Mouse (Mus musculus) stomach, embryonic 16.5 days (tissue): ENCODE data around the gene Bicd2. TPM values are rescaled to one million over a fixed set of nuclear protein-coding genes. Genes with fewer than 3 reads are reported as not detected.

ENCODE experiments used
- ATAC-seq: fragments of 200-750 bp; cut with Nextera tagmentation; 2 replicates; pipeline ENCODE4 v1.8.0; 2017; ENCODE audit warnings: moderate number of reproducible peaks, moderate TSS enrichment; ENCODE audit not compliant: insufficient read depth, low FRiP score
- H3K27ac ChIP-seq: fragments of 300-500 bp; sonication (generic); 2 replicates; pipeline ENCODE4 v1.5.1; 2014; ENCODE audit warnings: low read length
- H3K27me3 ChIP-seq: fragments of 300-500 bp; sonication (generic); 2 replicates; pipeline ENCODE4 v1.6.1; 2014; ENCODE audit warnings: low read length, control low read depth, mixed read lengths; ENCODE audit not compliant: control insufficient read depth, insufficient read depth
- H3K36me3 ChIP-seq: fragments of 300-500 bp; sonication (generic); 2 replicates; pipeline ENCODE4 v1.6.1; 2014; ENCODE audit warnings: low read length; ENCODE audit not compliant: control insufficient read depth, insufficient read depth
- H3K4me1 ChIP-seq: fragments of 300-500 bp; sonication (generic); 2 replicates; pipeline ENCODE4 v1.6.1; 2014; ENCODE audit warnings: low read length, control low read depth, mixed read lengths; ENCODE audit not compliant: control insufficient read depth, insufficient read depth
- H3K4me2 ChIP-seq: fragments of 300-500 bp; sonication (generic); 2 replicates; pipeline ENCODE4 v1.6.1; 2014; ENCODE audit warnings: low read depth, low read length, mixed read lengths
- H3K4me3 ChIP-seq: fragments of 300-500 bp; sonication (generic); replicated peaks from 2 replicates; pipeline ENCODE4 v1.5.1; 2014; ENCODE audit warnings: mild to moderate bottlenecking, low read length
- H3K9ac ChIP-seq: fragments of 300-500 bp; sonication (generic); 2 replicates; pipeline ENCODE4 v1.6.1; 2014; ENCODE audit warnings: low read length
- H3K9me3 ChIP-seq: fragments of 300-500 bp; sonication (generic); replicated peaks from 2 replicates; pipeline ENCODE4 v1.6.1; 2016; ENCODE audit warnings: low read length, control low read depth; ENCODE audit not compliant: control insufficient read depth
- WGBS: fragments of 180-500 bp; shearing (Covaris S2); extraction: QIAGEN DNeasy Blood & Tissue Kit; methylation state at CpG from one replicate; pipeline ENCODE4 v1.1.7; 2014; 5-methylcytosine and 5-hydroxymethylcytosine counted together
- polyA plus RNA-seq: library from polyadenylated mRNA; unstranded; fragments of >200 nt; fragmentation: Nextera tagmentation; extraction: Ambion mirVana; gene quantifications from 2 replicates; pipeline ENCODE4 v1.2.1, GENCODE M21; 2015

Bicd2 gene
- polyA plus RNA-seq, 1 experiment from 2014 or later = 26.5 TPM

DNA sequence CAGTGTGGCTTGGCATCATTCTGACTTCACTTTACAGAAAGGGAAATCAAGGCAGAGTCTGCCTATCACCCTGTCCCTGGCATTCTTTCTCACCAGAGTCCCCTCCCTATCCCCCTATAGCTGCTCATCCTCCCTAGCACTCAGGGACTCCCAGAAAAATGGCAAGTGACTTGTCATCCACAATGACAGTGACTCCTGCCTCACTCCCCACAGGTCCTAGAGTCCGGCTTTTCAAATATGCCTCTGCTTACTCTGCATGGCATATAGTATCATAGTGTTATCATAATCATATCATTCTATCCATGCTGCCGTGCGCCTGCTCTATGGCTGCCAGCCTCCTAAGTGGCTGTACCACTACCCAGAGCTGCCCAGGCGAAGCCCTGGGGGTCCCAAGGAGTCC is 33.2 kb upstream of the Bicd2 start:
- 0 out of 2 replicates have a peak overlapping the region, but pooled peaks have one; percentile 3 for H3K4me2 ChIP-seq
- WGBS = 88% methylated on average over 4 of the region's 4 CpGs
- H3K27ac ChIP-seq = peak overlapping the region; percentile 84
- no peaks in the 10 kb centered on the region for H3K36me3 ChIP-seq
- no peak overlapping the region; the same call in 1 of the 2 replicates for H3K9ac ChIP-seq
- H3K4me3 ChIP-seq = peak overlapping the region; percentile 18
- H3K4me1 ChIP-seq = peaks cover 14% of the 10 kb centered on the region
- no peaks in the 10 kb centered on the region for H3K27me3 ChIP-seq
- ATAC-seq = no peak
- no peaks in the 10 kb centered on the region for H3K9me3 ChIP-seq

DNA sequence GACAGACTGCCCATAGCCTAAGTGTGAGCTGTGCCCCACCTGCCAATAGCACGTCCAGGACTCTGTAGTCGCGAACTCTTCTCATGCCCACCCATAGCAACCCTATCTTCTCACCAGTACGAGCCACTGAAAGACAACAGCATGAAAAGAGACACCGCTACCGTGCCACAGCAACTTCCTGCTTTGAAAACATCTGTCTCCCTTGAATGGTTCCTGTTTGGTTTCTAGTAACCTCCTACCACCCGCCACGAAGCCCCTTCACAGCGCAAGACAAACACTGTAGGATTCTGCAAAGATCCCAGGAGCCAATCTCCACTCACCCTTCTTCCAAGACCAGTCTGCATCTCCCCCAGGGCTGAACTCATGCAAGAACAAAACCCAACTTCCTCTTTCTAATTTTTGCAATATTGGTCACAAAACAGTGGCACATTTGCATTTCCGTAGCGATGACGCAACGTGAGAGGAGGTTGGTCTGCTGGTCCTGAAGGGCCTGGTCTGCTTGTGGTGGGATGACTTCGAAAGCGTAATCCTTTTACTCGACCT is 32.5 kb upstream of the Bicd2 start:
- no peaks in the 10 kb centered on the region for H3K36me3 ChIP-seq
- H3K27me3 ChIP-seq = no peaks in the 10 kb centered on the region
- H3K9me3 ChIP-seq = no peaks in the 10 kb centered on the region
- H3K4me2 ChIP-seq = no peak overlapping the region
- ATAC-seq = no peak
- 78% methylated on average over 16 of the region's 16 CpGs for WGBS
- H3K4me1 ChIP-seq = peaks cover 14% of the 10 kb centered on the region
- peak overlapping the region; percentile 25; the same call in 1 of the 2 replicates for H3K9ac ChIP-seq
- peak overlapping the region; percentile 84 for H3K27ac ChIP-seq
- peak overlapping the region; percentile 18; the same call in 1 of the 2 replicates for H3K4me3 ChIP-seq

DNA sequence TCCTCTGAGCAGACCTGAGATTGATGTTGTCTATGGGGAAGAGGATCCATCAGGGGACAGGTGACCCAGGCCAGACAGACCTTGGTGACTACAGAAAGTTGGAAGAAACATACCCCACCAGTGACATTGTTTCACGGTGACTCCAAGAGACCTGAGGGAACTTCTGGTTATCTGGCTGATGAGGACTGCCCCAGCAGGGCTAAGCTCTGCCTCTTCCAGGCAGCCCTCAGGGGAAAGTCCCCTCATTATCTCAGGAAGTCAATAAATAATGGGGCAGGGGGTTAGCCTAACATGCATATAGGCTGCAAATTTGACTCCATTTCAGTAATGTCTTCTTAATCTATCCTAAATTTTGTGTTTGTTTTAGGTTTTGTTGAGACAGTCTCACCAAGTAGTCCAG is 31.9 kb upstream of the Bicd2 start:
- Histone ChIP-seq H3K4me3 (no peak overlapping the region), H3K27me3 (no peaks in the 10 kb centered on the region), H3K9ac (no peak overlapping the region), H3K4me2 (no peak overlapping the region), H3K36me3 (no peaks in the 10 kb centered on the region), H3K4me1 (peaks cover 14% of the 10 kb centered on the region), H3K9me3 (no peaks in the 10 kb centered on the region), H3K27ac (no peak overlapping the region)
- no peak for ATAC-seq
- 82% methylated on average over 1 of the region's 1 CpGs for WGBS

DNA sequence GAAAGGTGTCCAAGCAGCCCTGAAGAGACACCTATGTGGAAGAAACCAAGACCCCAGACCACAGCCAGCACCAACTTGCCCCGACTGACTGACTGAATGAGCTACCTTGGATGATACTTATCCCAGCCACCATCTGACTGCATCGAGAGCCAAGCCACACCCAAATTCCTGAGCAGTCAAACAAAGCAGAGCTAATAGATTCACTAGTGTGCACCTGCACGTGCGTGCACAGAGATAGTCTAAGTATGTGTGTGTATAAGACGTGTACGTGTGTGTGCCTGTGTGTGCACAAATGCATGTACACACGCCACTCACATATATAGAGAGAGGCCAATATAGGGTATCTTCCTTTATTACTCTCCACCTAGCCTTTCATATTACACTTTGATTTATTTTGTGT is 29.7 kb upstream of the Bicd2 start:
- no peaks in the 10 kb centered on the region for H3K36me3 ChIP-seq
- no peak overlapping the region for H3K27ac ChIP-seq
- H3K9me3 ChIP-seq = no peaks in the 10 kb centered on the region
- no peak overlapping the region for H3K4me2 ChIP-seq
- no peak overlapping the region for H3K4me3 ChIP-seq
- no peak overlapping the region for H3K9ac ChIP-seq
- H3K4me1 ChIP-seq = peaks cover 14% of the 10 kb centered on the region
- WGBS = 60% methylated on average over 7 of the region's 7 CpGs
- no peak for ATAC-seq
- no peaks in the 10 kb centered on the region for H3K27me3 ChIP-seq

DNA sequence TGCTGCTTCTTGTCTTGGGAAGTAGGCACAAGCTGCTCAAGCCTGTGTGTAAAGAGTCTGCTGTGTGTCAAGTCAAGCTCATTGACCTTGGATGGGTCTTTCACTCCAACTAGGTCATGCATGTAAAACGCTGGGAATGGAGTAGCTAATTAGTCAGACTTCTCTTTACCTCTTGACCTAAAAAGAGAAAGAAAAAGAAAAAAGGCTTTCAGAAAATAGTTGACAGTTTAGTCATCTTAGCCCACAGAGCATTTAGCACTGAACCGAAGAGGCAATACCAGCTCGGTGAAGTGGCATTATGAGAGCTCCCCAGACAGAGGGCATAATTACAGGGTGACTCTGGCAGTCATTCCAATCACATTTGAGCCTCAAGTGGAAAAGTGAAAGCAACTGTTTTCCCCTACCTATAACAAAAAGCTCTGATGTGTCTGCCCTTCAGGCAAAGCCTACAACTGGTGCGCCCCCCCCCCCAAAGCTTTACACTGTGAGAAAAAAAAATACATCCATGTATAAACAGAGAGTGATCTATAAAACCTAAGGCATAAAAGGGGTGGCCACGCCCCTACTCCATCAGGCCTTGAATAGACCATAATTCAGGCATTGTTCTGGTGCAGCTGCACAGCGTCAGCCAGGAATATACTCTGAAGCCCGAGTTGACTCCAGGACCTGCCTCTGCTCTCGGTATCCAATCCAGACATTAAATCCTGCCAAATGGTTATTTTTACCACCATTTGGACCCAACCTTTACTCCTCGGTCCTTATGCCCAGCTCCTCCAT is 24.8 kb upstream of the Bicd2 start:
- Histone ChIP-seq H3K4me2 (no peak overlapping the region), H3K9ac (no peak overlapping the region), H3K4me1 (peaks cover 14% of the 10 kb centered on the region; the same call in 1 of the 2 replicates), H3K27ac (peak overlapping the region; percentile 31; the same call in 1 of the 2 replicates), H3K36me3 (no peaks in the 10 kb centered on the region), H3K4me3 (no peak overlapping the region), H3K27me3 (no peaks in the 10 kb centered on the region), H3K9me3 (no peaks in the 10 kb centered on the region)
- no peak for ATAC-seq
- 38% methylated on average over 9 of the region's 9 CpGs for WGBS

DNA sequence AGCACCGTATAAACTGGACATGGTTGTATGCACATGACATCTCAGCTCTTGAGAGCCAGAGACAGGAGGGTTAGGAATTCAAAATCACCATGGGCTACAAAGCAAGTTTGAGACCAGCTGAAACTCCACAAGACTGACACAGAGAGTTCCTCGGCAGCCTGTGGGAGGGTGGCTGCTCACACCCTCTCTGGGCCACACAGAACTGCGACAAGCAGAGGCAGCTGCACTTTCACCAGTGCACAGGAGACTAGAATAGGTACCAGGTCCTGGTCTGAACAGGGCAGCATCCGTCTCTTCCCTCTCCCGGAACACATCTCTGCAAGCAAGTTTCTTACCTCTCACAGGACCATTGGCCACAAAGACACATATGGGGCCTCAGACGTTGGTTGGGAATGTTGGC is 23.9 kb upstream of the Bicd2 start:
- ATAC-seq = no peak
- no peak overlapping the region for H3K4me2 ChIP-seq
- H3K9ac ChIP-seq = no peak overlapping the region
- H3K4me1 ChIP-seq = peaks cover 11% of the 10 kb centered on the region; the same call in 1 of the 2 replicates
- H3K36me3 ChIP-seq = no peaks in the 10 kb centered on the region
- no peak overlapping the region for H3K4me3 ChIP-seq
- H3K27me3 ChIP-seq = no peaks in the 10 kb centered on the region
- H3K27ac ChIP-seq = no peak overlapping the region
- WGBS = 79% methylated on average over 6 of the region's 6 CpGs
- no peaks in the 10 kb centered on the region for H3K9me3 ChIP-seq

DNA sequence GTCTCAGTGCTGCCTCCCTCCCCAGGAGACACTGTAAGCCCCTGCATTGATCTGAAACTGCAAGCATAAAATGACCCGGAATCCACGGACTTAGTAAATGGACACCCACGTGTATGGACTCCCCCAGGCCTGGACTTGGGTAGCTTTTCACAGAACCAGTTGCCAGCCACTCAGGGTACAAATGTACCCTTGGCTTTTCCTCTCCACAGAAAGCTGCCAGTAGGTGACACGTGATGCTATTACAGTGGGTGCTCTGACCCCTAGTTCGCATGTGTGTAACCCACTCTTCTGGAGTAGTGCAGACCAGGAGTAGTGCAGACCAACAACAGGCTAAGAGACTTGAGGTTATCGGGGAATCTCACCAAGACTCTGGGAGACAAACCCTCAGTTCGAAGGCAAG is 23.5 kb upstream of the Bicd2 start:
- Histone ChIP-seq H3K4me3 (no peak overlapping the region), H3K9me3 (no peaks in the 10 kb centered on the region), H3K4me2 (no peak overlapping the region), H3K36me3 (no peaks in the 10 kb centered on the region), H3K27ac (no peak overlapping the region), H3K4me1 (peaks cover 11% of the 10 kb centered on the region; the same call in 1 of the 2 replicates), H3K9ac (no peak overlapping the region), H3K27me3 (no peaks in the 10 kb centered on the region)
- no peak for ATAC-seq
- 88% methylated on average over 7 of the region's 7 CpGs for WGBS

DNA sequence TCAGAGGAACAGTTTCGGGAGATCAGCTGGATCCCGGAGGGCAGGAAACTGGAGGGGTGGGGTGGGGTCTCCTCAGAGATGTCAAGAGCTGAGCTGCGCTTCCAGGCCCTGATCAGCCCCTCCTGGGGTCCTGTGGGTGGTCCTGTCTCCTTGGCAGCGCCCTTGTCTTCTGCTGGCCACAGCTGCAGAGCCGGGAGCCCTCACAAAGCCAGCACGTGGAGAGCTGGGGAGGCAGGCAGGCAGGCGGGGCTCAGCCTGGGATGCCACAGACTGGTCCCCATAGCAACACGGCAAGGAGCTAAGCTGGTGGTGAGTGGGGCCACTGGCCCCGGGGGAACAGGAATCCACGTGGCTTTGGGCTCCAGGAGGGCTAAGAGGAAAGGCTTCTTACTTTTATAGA is 21.3 kb upstream of the Bicd2 start, which contains the start of gene Fgd3:
Fgd3 (minus strand) TSS at position 272 of the 400 bp plus-strand sequence.
- peak within 1 kb of the TSS; percentile 50; the same call in 1 of the 2 replicates for H3K9ac ChIP-seq
- no peaks in the 10 kb centered on the region for H3K36me3 ChIP-seq
- WGBS = 6% methylated on average over 10 of the region's 10 CpGs

DNA sequence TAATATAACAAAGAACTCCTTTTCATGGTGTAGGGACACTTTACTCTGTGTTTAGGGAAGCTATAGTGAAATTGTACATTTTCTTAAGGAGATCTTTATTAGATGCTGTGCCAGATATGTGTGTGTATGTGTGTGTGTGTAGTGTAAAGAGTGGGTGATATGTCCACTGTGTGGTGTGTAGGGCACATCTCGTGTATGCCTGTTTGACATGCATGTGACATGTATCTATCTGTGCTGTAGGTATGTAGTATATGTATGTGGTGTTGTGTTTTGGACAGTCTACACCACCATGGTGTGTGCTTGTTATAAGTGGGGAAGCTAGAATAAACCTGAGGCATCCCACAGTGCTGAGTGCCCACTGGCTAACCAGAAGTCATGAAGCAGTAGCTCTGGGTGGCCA is 20.9 kb upstream of the Bicd2 start:
- Histone ChIP-seq H3K27ac (no peak overlapping the region), H3K27me3 (no peaks in the 10 kb centered on the region), H3K9me3 (no peaks in the 10 kb centered on the region), H3K4me1 (peaks cover 11% of the 10 kb centered on the region; the same call in 1 of the 2 replicates), H3K4me2 (no peak overlapping the region), H3K4me3 (no peak overlapping the region; the same call in 1 of the 2 replicates), H3K36me3 (no peaks in the 10 kb centered on the region), H3K9ac (no peak overlapping the region)
- WGBS = 76% methylated on average over 1 of the region's 1 CpGs
- no peak for ATAC-seq

More for the DNA sequence above, 21.3 kb upstream of the Bicd2 start, which contains the start of gene Fgd3:
- Histone ChIP-seq H3K27ac (no peak within 1 kb of the TSS), H3K27me3 (no peaks in the 10 kb centered on the region), H3K4me2 (peak within 1 kb of the TSS; percentile 42), H3K9me3 (no peaks in the 10 kb centered on the region), H3K4me1 (peaks cover 11% of the 10 kb centered on the region; the same call in 1 of the 2 replicates), H3K4me3 (no peak within 1 kb of the TSS; the same call in 1 of the 2 replicates)
- ATAC-seq = peak; percentile 74
